Mouse (Mus musculus) thymus, adult 2 months (tissue): Measurements from ENCODE around the gene Ccdc137. TPM values are rescaled to one million over a fixed set of nuclear protein-coding genes. Genes with fewer than 3 reads are reported as not detected.

Source experiments
- DNase-seq: peaks from one replicate; pipeline ENCODE4 v3.0.0; 2021
- H3K27ac ChIP-seq: fragments of 200-500 bp; 2 replicates; pipeline ENCODE4 v1.5.1; 2012; ENCODE audit warnings: low read length, control low read depth; ENCODE audit not compliant: control insufficient read depth, insufficient read depth
- H3K27me3 ChIP-seq: fragments of 200-500 bp; 2 replicates; pipeline ENCODE4 v1.6.1; 2012; ENCODE audit warnings: mild to moderate bottlenecking, low read length, moderate library complexity, mixed read lengths; ENCODE audit not compliant: control insufficient read depth, insufficient read depth
- H3K36me3 ChIP-seq: fragments of 200-500 bp; 2 replicates; pipeline ENCODE4 v1.6.1; 2012; ENCODE audit warnings: mild to moderate bottlenecking, low read length, moderate library complexity; ENCODE audit not compliant: control insufficient read depth, insufficient read depth
- H3K4me1 ChIP-seq: fragments of 200-500 bp; replicated peaks from 2 replicates; pipeline ENCODE4 v1.6.1; 2012; ENCODE audit warnings: low read length; ENCODE audit not compliant: control insufficient read depth, insufficient read depth
- H3K4me3 ChIP-seq: fragments of 200-500 bp; 2 replicates; pipeline ENCODE4 v1.5.1; 2012; ENCODE audit warnings: mild to moderate bottlenecking, low read length, control low read depth, moderate library complexity; ENCODE audit not compliant: control insufficient read depth, insufficient read depth
- CTCF ChIP-seq: fragments of 200-500 bp; IDR thresholded peaks from 2 replicates; pipeline ENCODE4 v1.5.1; 2012; ENCODE audit warnings: mild to moderate bottlenecking, control low read depth, low read length, moderate library complexity, borderline replicate concordance; ENCODE audit not compliant: control insufficient read depth, poor library complexity, insufficient read depth; ENCODE audit errors: extremely low read depth
- POLR2A ChIP-seq: fragments of 200-500 bp; IDR thresholded peaks from 2 replicates; pipeline ENCODE4 v1.6.1; 2012; ENCODE audit warnings: mild to moderate bottlenecking, low read length, control low read depth, moderate library complexity; ENCODE audit not compliant: control insufficient read depth, poor library complexity, insufficient read depth; ENCODE audit errors: extremely low read depth
- WGBS: fragments of 180-500 bp; shearing (Covaris S2); methylation state at CpG from one replicate; pipeline ENCODE4 v1.1.7; 2018; 5-methylcytosine and 5-hydroxymethylcytosine counted together
- polyA plus RNA-seq: library from polyadenylated mRNA; depleted of rRNA; stranded (reverse); fragments of >200 nt; gene quantifications from 2 replicates; pipeline ENCODE4 v1.2.3, GENCODE M21; 2012

Gene Ccdc137
- polyA plus RNA-seq, 1 experiment: 30.1 TPM

- H3K27me3 ChIP-seq: no peaks in the 10 kb centered on the region
- TF ChIP-seq CTCF (no peak), POLR2A (no peak)
- no peak overlapping the region for H3K27ac ChIP-seq
- DNase-seq: no peak
- H3K4me1 ChIP-seq: peaks cover 8% of the 10 kb centered on the region
- no peaks in the 10 kb centered on the region for H3K36me3 ChIP-seq
- no peak overlapping the region for H3K4me3 ChIP-seq
- 80% methylated on average over 6 of the region's 6 CpGs for WGBS
Measured at GRCm38 (mm10) chr11:120444106-120444505, 13.8 kb upstream of the Ccdc137 start.

DNA sequence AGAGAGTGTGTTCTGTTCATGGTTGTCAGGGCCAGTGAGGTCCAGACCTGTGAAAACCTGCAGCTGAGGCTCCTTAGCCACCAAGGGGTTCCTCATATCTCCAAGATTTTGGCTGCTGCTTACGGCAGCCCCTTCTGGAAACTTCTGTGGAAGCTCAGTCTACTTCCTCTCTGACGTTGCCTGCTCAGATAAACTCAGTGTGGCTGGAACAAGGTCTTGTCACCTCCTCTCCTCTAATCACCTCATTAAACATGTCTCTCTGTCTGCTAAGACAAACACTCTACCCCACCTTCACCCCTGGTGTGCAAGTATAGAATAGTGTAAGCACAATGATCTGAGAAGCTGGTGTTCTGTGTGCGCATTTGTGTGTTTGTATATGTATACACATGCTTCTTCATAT is 12.4 kb upstream of the Ccdc137 start:
- H3K27me3 ChIP-seq: no peaks in the 10 kb centered on the region
- peaks cover 8% of the 10 kb centered on the region for H3K4me1 ChIP-seq
- no peaks in the 10 kb centered on the region for H3K36me3 ChIP-seq
- no peak overlapping the region for H3K27ac ChIP-seq
- H3K4me3 ChIP-seq: no peak overlapping the region
- WGBS: 83% methylated on average over 3 of the region's 3 CpGs
- TF ChIP-seq POLR2A: no peak
- no peak for TF ChIP-seq CTCF
- no peak for DNase-seq

DNA sequence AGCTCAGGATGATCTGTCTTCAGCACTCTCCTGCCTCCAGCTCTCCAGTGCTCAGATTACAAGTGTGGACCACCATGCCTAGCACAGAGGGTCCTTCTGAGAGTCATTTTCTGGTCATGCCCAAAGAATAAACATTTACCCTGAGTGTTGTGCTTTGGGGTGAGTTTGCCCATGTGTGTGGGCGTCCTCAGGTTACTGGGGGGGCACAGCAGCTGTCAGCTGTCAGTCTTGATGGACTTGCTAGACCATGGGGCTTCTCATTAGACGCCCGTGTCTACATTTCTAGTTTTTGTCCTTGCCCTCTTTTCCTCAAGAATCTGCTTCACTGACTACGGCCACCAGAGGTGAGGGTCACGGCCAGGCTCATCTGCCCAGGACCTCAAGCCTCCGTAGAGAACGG is 10.7 kb upstream of the Ccdc137 start:
- Histone ChIP-seq H3K27ac (no peak overlapping the region), H3K4me3 (no peak overlapping the region), H3K36me3 (no peaks in the 10 kb centered on the region), H3K27me3 (no peaks in the 10 kb centered on the region), H3K4me1 (peaks cover 10% of the 10 kb centered on the region)
- 96% methylated on average over 7 of the region's 7 CpGs for WGBS
- DNase-seq: no peak
- TF ChIP-seq POLR2A: no peak

GRCm38 (mm10) chr11:120452246-120452645 is 5.7 kb upstream of the Ccdc137 start:
- TF ChIP-seq POLR2A: no peak
- TF ChIP-seq CTCF: no peak

GRCm38 (mm10) chr11:120453306-120453705 is 4.6 kb upstream of the Ccdc137 start, which contains the start of gene Pde6g:
Gene Pde6g, minus strand, starts transcription at chr11:120453500.
- Histone ChIP-seq H3K27me3 (no peaks in the 10 kb centered on the region), H3K4me1 (peaks cover 13% of the 10 kb centered on the region), H3K27ac (no peak within 1 kb of the TSS), H3K4me3 (no peak within 1 kb of the TSS), H3K36me3 (no peaks in the 10 kb centered on the region)
- TF ChIP-seq POLR2A (no peak), CTCF (no peak)
- no peak for DNase-seq
- WGBS: 95% methylated on average over 4 of the region's 4 CpGs

More at GRCm38 (mm10) chr11:120452246-120452645, 5.7 kb upstream of the Ccdc137 start:
- WGBS: 93% methylated on average over 3 of the region's 3 CpGs
- H3K27me3 ChIP-seq: no peaks in the 10 kb centered on the region
- DNase-seq: no peak
- H3K27ac ChIP-seq: no peak overlapping the region
- no peaks in the 10 kb centered on the region for H3K36me3 ChIP-seq
- H3K4me1 ChIP-seq: peaks cover 14% of the 10 kb centered on the region
- H3K4me3 ChIP-seq: no peak overlapping the region

GRCm38 (mm10) chr11:120454965-120455364 is 3.0 kb upstream of the Ccdc137 start:
- H3K27ac ChIP-seq: no peak overlapping the region
- H3K27me3 ChIP-seq: no peaks in the 10 kb centered on the region
- H3K4me3 ChIP-seq: no peak overlapping the region
- no peak for TF ChIP-seq POLR2A
- no peak for TF ChIP-seq CTCF
- WGBS: 94% methylated on average over 4 of the region's 4 CpGs
- H3K4me1 ChIP-seq: peaks cover 21% of the 10 kb centered on the region
- no peaks in the 10 kb centered on the region for H3K36me3 ChIP-seq
- DNase-seq: no peak

DNA sequence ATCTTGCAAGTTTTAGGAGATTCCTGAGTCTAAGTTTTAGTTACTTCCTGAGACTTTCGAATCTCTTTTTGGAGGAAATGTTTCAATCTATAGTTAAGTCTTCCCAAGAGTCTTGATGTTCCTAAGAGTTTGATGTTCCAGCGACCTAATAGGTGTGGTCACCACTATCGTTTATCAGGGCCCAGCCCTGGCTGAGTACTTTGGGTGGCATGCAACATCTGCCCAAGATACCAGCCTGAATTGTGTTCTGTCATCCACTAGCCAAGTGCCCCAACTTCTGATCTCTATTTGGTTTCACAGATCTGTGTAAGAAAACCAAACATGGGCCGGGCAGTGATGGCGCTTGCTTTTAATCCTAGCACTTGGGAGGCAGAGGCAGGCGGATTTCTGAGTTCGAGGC is 2.5 kb upstream of the Ccdc137 start:
- no peak overlapping the region for H3K4me3 ChIP-seq
- H3K4me1 ChIP-seq: peaks cover 21% of the 10 kb centered on the region
- no peaks in the 10 kb centered on the region for H3K27me3 ChIP-seq
- H3K36me3 ChIP-seq: no peaks in the 10 kb centered on the region
- TF ChIP-seq POLR2A (no peak), CTCF (no peak)
- no peak overlapping the region for H3K27ac ChIP-seq
- DNase-seq: no peak
- WGBS: 97% methylated on average over 7 of the region's 7 CpGs

GRCm38 (mm10) chr11:120457370-120457769 is 545 bp upstream of the Ccdc137 start:
- TF ChIP-seq POLR2A (no peak), CTCF (no peak)
- Histone ChIP-seq H3K27ac (no peak overlapping the region), H3K36me3 (no peaks in the 10 kb centered on the region), H3K4me3 (peak overlapping the region; percentile 74), H3K4me1 (peaks cover 18% of the 10 kb centered on the region), H3K27me3 (no peaks in the 10 kb centered on the region)
- DNase-seq: no peak
- WGBS: 9% methylated on average over 14 of the region's 14 CpGs
